Mouse (Mus musculus) hindbrain, embryonic 16.5 days (tissue): Measurements from ENCODE around the gene Nelfcd. TPM values are rescaled to one million over a fixed set of nuclear protein-coding genes. Genes with fewer than 3 reads are reported as not detected.

ENCODE experiments used
- ATAC-seq: fragments of 200-750 bp; cut with Nextera tagmentation; 2 replicates; pipeline ENCODE4 v1.8.0; 2017; ENCODE audit warnings: moderate TSS enrichment, moderate library complexity
- H3K27ac ChIP-seq: fragments of 300-500 bp; sonication (generic); 2 replicates; pipeline ENCODE4 v1.5.1; 2014; ENCODE audit warnings: low read depth, mild to moderate bottlenecking, control low read depth, low read length, moderate library complexity
- H3K27me3 ChIP-seq: fragments of 300-500 bp; sonication (generic); replicated peaks from 2 replicates; pipeline ENCODE4 v1.6.1; 2014; ENCODE audit warnings: low read length; ENCODE audit not compliant: control insufficient read depth, insufficient read depth
- H3K36me3 ChIP-seq: fragments of 300-500 bp; sonication (generic); 2 replicates; pipeline ENCODE4 v1.6.1; 2014; ENCODE audit warnings: mild to moderate bottlenecking, low read length, moderate library complexity, mixed read lengths; ENCODE audit not compliant: control insufficient read depth, insufficient read depth
- H3K4me1 ChIP-seq: fragments of 300-500 bp; sonication (generic); 2 replicates; pipeline ENCODE4 v1.6.1; 2014; ENCODE audit warnings: low read depth, low read length; ENCODE audit not compliant: control insufficient read depth, insufficient read depth
- H3K4me2 ChIP-seq: fragments of 300-500 bp; sonication (generic); 2 replicates; pipeline ENCODE4 v1.6.1; 2014; ENCODE audit warnings: mild to moderate bottlenecking, low read length, control low read depth, moderate library complexity
- H3K4me3 ChIP-seq: fragments of 300-500 bp; sonication (generic); 2 replicates; pipeline ENCODE4 v1.5.1; 2014; ENCODE audit warnings: mild to moderate bottlenecking, low read length, control low read depth, moderate library complexity
- H3K9ac ChIP-seq: fragments of 300-500 bp; sonication (generic); 2 replicates; pipeline ENCODE4 v1.6.1; 2014; ENCODE audit warnings: low read depth, mild to moderate bottlenecking, control low read depth, low read length, moderate library complexity
- H3K9me3 ChIP-seq: fragments of 300-500 bp; sonication (generic); 2 replicates; pipeline ENCODE4 v1.6.1; 2014; ENCODE audit warnings: mild to moderate bottlenecking, low read length, moderate library complexity; ENCODE audit not compliant: control insufficient read depth
- WGBS: fragments of 180-500 bp; shearing (Covaris S2); extraction: QIAGEN DNeasy Blood & Tissue Kit; methylation state at CpG from one replicate; pipeline ENCODE4 v1.1.7; 2014; 5-methylcytosine and 5-hydroxymethylcytosine counted together
- polyA plus RNA-seq: library from polyadenylated mRNA; unstranded; fragments of >200 nt; fragmentation: Nextera tagmentation; extraction: Ambion mirVana; gene quantifications from 2 replicates; pipeline ENCODE4 v1.2.1, GENCODE M21; 2015

The Nelfcd gene
- polyA plus RNA-seq, 1 experiment from 2014 or later: 108 TPM

DNA sequence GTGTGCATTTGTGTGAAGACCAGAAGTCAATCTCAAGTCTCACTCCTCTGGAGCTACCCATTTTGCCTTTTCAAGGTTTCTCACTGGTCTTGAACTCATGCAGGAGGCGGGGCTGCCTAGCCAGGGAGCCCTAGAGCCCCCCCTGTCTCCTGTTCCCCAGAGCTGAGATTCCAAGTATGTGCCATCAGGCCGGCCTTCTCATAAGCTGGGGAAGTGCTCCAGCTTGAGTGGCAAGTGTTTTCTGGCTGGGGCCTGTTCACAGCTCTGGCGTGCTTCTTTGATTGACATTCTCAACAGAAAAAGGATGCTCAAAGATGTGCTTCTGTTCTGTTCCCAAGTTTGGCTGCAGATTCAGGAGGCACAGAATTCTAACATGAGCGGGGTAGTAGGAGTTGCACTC lies 15.2 kb upstream of the Nelfcd start:
- Histone ChIP-seq H3K27ac (no peak overlapping the region), H3K4me1 (no peaks in the 10 kb centered on the region), H3K4me3 (no peak overlapping the region), H3K36me3 (no peaks in the 10 kb centered on the region), H3K9me3 (no peaks in the 10 kb centered on the region), H3K9ac (no peak overlapping the region), H3K4me2 (no peak overlapping the region), H3K27me3 (no peaks in the 10 kb centered on the region)
- 83% methylated on average over 4 of the region's 4 CpGs for WGBS
- no peak for ATAC-seq

DNA sequence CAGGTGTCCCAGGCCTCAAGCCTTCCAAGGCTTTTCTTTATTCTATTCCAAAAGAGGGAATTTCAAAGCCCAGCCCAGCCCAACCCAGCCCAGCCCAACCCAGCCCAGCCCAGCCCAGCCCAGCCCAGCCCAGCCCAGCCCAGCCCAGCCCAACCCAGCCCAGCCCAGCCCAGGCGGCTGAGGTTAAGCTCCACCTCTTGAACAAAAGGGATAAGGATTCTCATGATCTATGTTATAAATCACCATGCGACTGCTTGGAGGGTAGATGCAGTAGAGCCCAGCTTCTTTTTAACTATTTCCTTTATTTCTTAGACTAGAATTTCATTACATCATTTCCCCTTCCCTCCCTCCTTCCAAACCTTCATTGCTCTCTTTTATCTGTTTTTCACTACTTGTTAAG lies 5.4 kb upstream of the Nelfcd start:
- no peaks in the 10 kb centered on the region for H3K9me3 ChIP-seq
- H3K4me1 ChIP-seq: no peaks in the 10 kb centered on the region
- H3K9ac ChIP-seq: no peak overlapping the region
- whole genome bisulfite sequencing: 66% methylated on average over 2 of the region's 2 CpGs
- H3K27me3 ChIP-seq: no peaks in the 10 kb centered on the region
- H3K4me3 ChIP-seq: no peak overlapping the region
- no peak overlapping the region for H3K27ac ChIP-seq
- ATAC-seq: no peak
- H3K36me3 ChIP-seq: no peaks in the 10 kb centered on the region
- H3K4me2 ChIP-seq: no peak overlapping the region

DNA sequence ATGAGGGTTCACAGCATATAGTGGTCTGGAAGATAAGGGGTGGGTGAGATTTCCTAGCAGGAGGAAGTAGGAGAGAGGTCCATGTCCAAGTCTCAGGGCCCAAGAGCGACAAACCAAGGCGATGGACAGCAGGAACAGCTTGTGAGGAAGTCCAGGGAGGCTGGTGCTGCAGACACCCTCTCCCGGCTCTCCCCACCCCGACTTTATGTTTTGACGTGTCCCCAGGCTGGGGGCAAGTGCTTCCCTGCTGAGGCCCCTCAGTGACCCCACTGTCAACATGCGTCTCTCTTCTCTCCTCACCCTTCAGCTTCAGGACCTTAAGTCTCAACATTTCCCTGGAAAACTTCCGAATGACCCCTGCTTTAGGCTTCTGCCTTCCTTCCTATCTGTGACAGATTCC lies 2.5 kb upstream of the Nelfcd start:
- Histone ChIP-seq H3K36me3 (no peaks in the 10 kb centered on the region), H3K4me1 (peaks cover 9% of the 10 kb centered on the region), H3K27ac (no peak overlapping the region), H3K4me3 (no peak overlapping the region), H3K27me3 (no peaks in the 10 kb centered on the region), H3K9me3 (no peaks in the 10 kb centered on the region), H3K9ac (no peak overlapping the region), H3K4me2 (no peak overlapping the region)
- ATAC-seq: no peak
- 79% methylated on average over 7 of the region's 7 CpGs for WGBS

DNA sequence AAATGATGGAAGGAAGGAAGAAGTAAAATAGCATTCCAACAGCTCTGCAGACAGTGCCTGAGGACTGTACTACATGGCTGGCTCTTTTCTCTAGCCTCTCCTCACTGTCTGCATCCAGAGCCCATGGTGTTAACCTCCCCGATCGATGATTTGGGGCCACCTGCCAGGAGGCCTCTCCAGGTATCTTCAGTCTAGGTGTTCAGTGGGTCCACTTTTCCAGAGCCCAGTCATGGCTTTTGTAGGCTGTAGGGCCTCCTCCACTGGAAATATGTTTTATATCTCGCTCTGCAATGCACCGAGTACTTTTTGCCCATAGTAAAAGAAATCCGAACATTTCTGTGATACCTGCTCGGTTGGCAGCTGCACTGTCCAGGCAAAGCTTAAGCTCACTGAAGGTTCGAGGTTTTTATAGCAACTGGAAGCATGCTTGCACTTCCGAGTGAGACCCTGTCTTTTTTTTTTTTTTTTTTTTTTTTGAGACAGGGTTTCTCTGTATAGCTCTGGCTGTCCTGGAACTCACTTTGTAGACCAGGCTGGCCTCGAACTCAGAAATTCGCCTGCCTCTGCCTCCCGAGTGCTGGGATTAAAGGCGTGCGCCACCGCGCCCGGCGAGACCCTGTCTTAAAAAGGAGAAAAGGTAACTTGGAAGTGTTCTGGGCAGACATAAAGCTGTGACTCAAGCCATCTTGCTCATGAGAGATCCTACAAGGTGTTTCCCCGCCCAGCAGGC lies 438 bp upstream of the Nelfcd start:
- ATAC-seq: no peak
- WGBS: 49% methylated on average over 18 of the region's 18 CpGs

DNA sequence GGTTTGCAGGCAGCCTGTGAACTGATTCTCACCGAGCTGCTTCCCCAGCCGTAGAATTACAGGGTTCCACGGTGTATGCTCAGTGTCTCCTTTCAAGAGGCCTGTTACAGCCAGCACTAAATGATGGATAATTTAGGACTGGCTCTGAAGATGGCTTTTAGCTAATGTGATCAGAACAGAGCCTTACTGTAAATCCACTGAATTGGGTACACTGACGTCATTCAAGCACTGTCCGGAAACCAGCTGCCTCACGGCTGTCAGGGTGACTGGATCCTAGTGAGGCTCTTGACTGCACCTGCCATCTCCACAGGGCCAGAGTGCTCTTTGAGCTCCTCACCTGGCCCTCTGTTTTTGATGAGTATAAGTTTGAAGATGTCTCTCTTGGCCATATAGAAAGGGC lies 5.5 kb downstream of the Nelfcd start:
- WGBS: 95% methylated on average over 6 of the region's 6 CpGs
- no peak for ATAC-seq
- no peak overlapping the region for H3K4me3 ChIP-seq

More for the DNA sequence above, 438 bp upstream of the Nelfcd start:
- Histone ChIP-seq H3K36me3 (no peaks in the 10 kb centered on the region), H3K9me3 (no peaks in the 10 kb centered on the region), H3K4me1 (peaks cover 9% of the 10 kb centered on the region), H3K4me3 (peak overlapping the region; percentile 96), H3K27me3 (no peaks in the 10 kb centered on the region), H3K9ac (no peak overlapping the region), H3K4me2 (peak overlapping the region; percentile 98), H3K27ac (no peak overlapping the region)

DNA sequence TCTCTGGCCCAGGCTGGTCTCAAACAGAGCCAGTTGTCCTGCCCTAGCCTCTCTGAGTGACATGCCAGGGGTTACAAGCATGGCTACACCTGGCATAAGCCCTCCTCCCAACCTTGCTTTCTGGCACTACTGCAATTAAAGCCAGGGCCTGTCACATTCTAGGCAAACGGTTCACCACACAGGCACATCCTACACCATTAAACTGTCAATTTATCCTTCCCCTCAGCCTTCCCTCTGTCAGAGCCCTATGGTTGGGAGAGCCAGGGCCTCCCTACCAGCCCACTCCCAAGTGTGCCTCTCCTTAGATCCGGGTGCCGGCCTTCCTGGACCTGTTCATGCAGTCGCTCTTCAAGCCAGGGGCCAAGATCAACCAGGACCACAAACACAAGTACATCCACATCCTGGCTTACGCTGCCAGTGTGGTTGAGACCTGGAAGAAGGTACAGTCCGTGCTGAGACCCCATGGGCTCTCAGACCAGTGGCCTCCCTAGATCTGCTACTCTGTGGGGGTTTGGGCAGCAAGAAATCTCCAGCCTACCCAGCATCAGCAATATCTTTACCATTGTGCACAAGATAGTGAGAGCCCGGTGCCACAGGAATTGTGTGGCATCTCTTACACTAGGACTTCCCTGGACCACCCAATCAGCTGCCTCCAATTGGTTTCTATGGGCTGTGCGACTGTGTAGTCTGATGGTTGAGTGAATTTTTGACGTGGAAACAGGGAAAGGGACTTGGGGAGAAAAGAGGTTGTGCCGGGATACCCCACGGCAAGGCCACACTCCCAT lies 8.9 kb downstream of the Nelfcd start:
- H3K27ac ChIP-seq: no peak overlapping the region
- H3K4me2 ChIP-seq: no peak overlapping the region
- ATAC-seq: no peak
- WGBS: 94% methylated on average over 11 of the region's 11 CpGs
- no peaks in the 10 kb centered on the region; the same call in 1 of the 2 replicates for H3K4me1 ChIP-seq
- no peaks in the 10 kb centered on the region for H3K9me3 ChIP-seq
- H3K4me3 ChIP-seq: no peak overlapping the region
- H3K9ac ChIP-seq: no peak overlapping the region
- H3K36me3 ChIP-seq: peaks cover 35% of the 10 kb centered on the region
- H3K27me3 ChIP-seq: no peaks in the 10 kb centered on the region

More for the DNA sequence above, 5.5 kb downstream of the Nelfcd start:
- Histone ChIP-seq H3K9ac (no peak overlapping the region), H3K4me1 (peaks cover 8% of the 10 kb centered on the region), H3K27me3 (no peaks in the 10 kb centered on the region), H3K4me2 (no peak overlapping the region), H3K9me3 (no peaks in the 10 kb centered on the region), H3K36me3 (peaks cover 21% of the 10 kb centered on the region), H3K27ac (no peak overlapping the region)

- Histone ChIP-seq H3K36me3 (peaks cover 32% of the 10 kb centered on the region), H3K27ac (no peak overlapping the region), H3K9ac (no peak overlapping the region), H3K27me3 (no peaks in the 10 kb centered on the region), H3K9me3 (no peaks in the 10 kb centered on the region), H3K4me3 (no peak overlapping the region), H3K4me2 (no peak overlapping the region), H3K4me1 (no peaks in the 10 kb centered on the region; the same call in 1 of the 2 replicates)
- no peak; the same call in 1 of the 2 replicates for ATAC-seq
- WGBS: 93% methylated on average over 12 of the region's 12 CpGs
Measured at GRCm38 (mm10) chr2:174426856-174427255, 11.3 kb downstream of the Nelfcd start.

- H3K9ac ChIP-seq: no peak overlapping the region
- H3K27me3 ChIP-seq: no peaks in the 10 kb centered on the region
- no peak overlapping the region for H3K4me3 ChIP-seq
- H3K27ac ChIP-seq: no peak overlapping the region
- H3K4me1 ChIP-seq: no peaks in the 10 kb centered on the region; the same call in 1 of the 2 replicates
- no peak overlapping the region for H3K4me2 ChIP-seq
- peaks cover 28% of the 10 kb centered on the region for H3K36me3 ChIP-seq
- WGBS: 77% methylated on average over 18 of the region's 18 CpGs
- no peaks in the 10 kb centered on the region for H3K9me3 ChIP-seq
- ATAC-seq: no peak
Measured at GRCm38 (mm10) chr2:174428076-174428835, 12.7 kb downstream of the Nelfcd start.
